Mouse (Mus musculus) CD4-positive, CD25-positive, alpha-beta regulatory T cell, adult 4 months (primary cell): ENCODE results near the gene E130114P18Rik. TPM values are rescaled to one million over a fixed set of nuclear protein-coding genes. Genes with fewer than 3 reads are reported as not detected.

Experiments used
- ATAC-seq: one replicate; pipeline ENCODE4 v1.8.0; 2017
- polyA plus RNA-seq, 2 experiments: library from polyadenylated mRNA; unstranded; fragments of 100-300 nt; shearing (Covaris generic); gene quantifications; one replicate each; pipeline ENCODE4 v1.2.1; 2017

The E130114P18Rik gene
- polyA plus RNA-seq, 2 experiments from 2014 or later: not detected

DNA sequence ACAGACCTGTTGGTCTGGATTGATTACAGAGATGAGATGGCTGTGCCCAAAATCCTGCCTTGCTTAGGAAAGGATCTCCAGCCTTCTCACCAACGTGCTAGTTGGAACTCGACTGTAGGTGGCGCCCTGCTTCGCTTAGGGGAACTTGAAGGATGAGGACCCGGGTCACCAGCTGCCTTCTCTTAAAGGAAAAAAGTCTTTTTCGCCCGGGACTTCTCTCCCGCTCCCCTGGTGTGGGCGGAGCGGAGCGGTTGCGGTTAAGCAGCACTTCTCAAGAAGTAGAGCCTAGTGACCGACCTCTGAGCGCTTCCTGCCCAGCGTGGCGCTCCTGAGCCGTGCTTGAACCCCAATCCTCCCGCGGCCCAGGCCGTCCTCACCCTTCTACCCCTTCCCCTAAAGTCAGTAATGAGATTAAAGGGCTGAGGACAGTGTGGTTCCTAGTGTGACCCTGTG, 26.8 kb downstream of the E130114P18Rik start:
- ATAC-seq: peak; percentile 87

- ATAC-seq: no peak
These were observed 27.5 kb downstream of the E130114P18Rik start for GRCm38 (mm10) chr4:97750401-97750800.

DNA sequence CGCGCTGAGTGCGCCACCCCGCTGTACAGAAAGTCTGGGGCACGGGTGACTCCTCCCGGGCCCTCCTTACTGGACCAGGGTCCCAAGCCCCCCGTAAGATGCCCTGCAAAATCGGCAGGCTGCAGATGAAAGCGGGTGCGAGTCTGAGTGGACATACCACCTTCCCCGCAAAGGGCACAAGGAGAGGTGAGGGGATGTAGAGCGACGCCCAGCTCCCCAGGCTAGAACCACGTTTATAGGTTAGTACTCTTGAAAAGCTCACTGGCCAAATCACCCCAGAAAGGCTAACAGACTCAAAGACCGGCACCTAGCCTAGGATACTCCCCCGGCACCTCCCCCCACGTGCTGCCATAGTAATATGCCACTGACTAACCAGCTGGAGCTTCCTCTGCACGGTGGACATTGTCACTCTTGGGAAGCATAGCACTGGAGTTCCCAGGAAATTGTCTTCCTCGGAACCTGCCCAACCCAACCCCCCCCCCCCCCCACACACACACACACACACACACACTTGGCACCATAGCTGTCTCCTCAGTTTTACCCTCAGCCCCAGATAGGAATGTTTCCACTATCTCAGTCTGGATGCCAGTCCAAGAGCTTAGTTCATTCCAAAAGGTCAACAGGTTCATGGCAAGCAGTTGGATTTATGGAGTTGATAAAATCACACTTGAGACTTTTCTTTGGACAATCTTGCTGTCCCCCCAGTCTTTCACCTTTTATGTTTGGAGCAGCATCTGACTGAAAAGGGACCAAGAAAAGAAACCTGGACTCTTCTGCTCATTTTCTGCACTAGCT, 31.6 kb downstream of the E130114P18Rik start:
- ATAC-seq: no peak

DNA sequence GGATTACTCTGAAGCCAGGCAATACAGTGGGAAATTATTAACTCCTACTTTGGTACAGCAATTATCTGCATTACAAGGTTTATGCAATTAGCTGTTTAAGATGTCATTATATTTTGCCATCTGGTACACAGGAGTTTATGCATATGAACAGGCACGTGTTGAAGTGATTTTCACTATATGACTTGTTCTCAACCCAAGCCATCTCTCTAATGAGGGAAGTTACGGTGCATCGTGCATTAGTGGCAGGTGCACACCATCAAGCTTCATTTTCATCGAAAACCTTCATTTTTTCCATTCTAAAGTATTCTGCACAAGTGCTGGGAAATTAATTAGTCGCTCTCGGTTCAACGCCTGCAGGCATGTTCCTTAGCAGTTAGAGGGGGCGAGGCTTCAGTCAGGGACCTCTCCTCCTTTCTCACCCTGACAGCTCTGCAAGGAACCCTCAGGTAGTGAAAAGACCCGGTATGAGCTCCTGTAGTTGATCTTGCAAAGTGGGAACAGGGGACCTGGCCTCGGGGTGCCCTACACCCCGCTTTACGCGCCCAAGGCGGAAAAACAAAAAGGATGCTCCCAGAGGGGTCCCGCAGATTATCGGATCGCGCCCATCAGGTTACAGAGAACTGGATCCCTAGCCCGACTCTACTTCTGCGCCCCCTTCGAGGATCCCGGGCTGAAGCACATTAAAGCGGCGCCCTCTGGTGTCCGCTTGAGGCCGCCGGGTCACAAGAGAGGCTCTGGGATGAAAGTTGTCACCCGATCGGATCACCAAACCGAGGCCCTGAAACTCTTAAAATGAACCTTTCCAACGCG, 32.4 kb downstream of the E130114P18Rik start:
- peak; percentile 88 for ATAC-seq

DNA sequence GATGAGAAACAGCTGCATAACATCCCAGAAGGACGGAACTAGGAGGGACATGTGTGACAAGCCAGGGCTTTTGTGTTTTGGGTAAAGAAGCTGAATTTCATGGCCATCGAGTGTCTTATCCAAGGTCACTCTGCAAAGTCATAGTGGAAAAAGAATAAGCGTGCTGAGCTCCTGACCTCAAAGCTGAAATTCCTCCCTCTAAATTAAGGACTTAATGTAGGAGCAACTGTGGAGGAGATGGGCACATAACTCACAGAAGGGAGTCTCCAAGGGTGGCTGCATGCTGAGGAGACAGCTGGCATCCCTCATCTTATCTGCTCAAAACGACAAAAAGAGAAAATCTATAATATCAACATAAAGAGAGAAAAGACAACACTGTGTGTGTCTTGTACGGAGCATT, 33.9 kb downstream of the E130114P18Rik start:
- no peak for ATAC-seq

DNA sequence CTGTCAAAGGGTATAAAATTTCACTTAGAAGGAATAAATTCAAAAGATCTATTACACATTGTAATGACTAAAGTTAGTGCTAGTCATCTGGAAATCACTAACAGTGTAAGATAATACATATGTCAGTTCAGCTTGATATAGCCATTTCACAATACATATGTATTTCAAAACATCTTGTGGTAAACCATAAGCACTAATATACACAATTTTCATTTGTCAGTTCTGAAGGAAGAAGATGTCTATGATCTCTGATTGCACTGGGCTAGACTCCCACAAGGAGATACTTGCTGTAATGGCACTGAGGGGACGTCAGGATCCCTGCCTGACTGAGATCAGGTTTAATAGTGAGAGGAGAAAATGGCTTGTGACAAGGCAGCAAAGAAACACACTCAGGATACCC, 44.5 kb downstream of the E130114P18Rik start:
- no peak for ATAC-seq

- no peak for ATAC-seq
These were observed 47.5 kb downstream of the E130114P18Rik start for GRCm38 (mm10) chr4:97730416-97730815.

DNA sequence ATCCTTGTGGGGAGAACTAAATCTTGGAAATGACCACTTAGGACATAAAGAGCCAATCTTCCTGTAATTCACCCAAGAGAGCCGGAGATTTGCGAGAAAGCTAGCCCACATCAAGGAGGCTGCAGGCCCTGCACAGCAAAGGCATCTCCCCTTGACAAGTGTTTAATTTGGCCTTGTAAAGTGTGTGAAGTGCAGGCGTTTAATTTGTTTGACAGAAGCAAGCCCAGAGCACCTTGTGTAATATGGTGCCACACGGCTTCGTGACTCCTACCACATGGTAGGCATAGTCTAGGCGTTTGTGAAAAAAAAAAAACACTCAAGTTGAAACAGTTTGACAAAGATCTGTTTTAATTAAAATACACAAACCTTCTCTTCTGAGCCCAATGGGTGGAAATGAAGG, 47.9 kb downstream of the E130114P18Rik start:
- no peak for ATAC-seq

- ATAC-seq: no peak
These were observed 49.4 kb downstream of the E130114P18Rik start for GRCm38 (mm10) chr4:97728520-97728919.

GRCm38 (mm10) chr4:97723374-97723773, 54.5 kb downstream of the E130114P18Rik start:
- no peak for ATAC-seq

GRCm38 (mm10) chr4:97722666-97723065, 55.2 kb downstream of the E130114P18Rik start:
- no peak for ATAC-seq

DNA sequence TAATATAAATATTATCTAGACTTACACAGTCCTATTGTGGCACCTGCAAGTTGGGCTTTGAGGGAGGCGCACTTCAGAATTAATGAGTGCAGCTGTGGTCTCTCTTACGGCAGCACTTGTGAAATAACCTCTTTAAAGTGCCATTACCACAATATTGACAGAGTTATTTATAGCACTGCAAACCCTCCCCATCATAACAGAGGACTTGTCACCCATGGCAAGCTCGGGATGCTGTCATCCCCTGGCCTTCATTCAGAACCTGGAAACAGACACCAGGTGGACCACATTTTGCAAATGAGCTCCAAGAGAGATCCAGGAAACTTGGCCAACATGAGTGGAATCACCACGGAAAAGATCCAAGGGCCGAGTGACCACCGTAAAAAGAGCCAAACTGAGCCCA, 63.3 kb downstream of the E130114P18Rik start:
- ATAC-seq: no peak

DNA sequence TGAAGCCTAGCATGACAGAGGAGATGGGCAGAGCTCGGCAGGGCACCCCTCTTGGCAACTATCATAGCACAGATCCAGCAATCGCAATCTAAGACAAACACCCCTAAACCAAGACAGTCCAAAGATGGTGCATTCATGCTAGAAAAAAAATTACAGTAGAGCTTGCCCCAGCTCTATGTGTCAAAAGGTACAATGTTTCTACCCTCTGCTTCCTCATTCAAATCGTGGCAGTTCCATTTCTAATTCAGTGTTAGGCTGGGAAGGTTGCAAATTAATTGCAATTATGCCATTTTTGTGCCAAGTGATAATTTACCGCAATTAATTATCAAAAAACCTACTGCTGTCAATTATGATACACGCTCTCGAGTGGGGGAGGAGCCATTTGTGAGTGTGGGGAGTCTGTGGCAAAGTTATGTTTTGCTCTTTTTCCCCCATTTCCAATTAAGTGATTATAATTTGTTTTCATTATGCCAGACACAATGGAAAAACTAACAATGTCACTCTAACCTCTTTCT, 63.7 kb downstream of the E130114P18Rik start:
- ATAC-seq: no peak

DNA sequence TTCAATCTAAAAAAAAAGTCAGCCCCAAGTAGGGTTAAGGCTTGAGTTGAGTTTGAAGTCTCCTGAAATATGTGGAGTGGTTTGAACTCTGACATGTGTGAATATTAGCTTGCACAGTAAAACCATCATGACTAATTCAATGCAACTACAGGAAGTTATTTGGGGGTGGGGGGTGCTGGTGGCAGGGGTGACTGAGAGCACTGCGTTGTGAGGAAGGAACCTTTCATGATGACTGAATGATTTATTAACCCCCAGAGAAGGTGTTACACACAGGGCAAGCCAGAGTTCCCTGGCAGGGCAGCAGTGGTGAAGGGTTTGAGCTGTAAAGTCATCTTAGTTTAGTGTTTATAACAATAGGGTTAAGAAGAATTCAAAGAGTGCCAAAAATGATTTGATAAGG, 65.3 kb downstream of the E130114P18Rik start:
- ATAC-seq: no peak

GRCm38 (mm10) chr4:97710048-97710765, 67.7 kb downstream of the E130114P18Rik start:
- ATAC-seq: no peak

GRCm38 (mm10) chr4:97707373-97708152, 70.3 kb downstream of the E130114P18Rik start:
- no peak for ATAC-seq

DNA sequence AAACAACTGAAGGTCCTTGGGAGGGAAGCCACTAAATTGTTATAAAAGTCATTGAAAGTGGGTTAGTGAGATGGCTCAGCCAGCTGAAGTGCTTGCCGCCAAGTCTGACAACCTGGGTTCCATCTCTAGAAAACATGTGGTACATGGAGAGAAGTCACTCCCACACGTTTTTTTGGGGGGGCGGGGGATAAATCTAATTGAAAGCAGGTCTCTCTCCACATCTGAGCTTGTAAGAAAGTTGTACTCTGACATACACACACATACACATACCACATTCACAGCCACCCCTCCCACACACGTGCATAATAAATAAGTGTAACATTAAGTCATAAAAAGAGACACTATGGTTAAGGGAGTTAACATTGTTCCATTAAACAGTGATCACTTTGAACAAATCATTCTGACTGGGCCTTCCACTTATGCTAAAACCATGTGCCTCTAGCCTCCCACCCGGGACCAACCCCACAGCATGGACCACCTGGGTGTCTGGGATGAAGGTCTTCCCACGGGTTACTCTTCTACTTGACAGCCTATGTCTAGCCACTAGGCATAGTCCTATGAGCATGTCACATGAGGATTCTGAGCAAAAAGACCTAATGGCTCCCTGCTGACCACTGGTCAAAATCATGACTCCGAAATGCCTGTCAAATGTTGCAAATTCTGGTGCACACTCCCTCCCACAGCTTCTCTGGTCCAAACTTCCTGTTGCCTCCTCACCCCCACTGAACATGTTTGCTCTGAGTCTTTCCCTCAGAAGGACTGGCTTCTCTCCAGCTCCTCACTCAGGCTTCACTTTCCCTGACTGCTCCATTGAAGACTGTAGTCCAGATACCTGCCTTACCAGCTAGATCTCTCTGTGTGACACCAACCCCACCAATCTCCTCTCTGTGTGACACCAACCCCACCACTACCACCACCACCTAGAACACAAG, 80.9 kb downstream of the E130114P18Rik start:
- ATAC-seq: no peak

DNA sequence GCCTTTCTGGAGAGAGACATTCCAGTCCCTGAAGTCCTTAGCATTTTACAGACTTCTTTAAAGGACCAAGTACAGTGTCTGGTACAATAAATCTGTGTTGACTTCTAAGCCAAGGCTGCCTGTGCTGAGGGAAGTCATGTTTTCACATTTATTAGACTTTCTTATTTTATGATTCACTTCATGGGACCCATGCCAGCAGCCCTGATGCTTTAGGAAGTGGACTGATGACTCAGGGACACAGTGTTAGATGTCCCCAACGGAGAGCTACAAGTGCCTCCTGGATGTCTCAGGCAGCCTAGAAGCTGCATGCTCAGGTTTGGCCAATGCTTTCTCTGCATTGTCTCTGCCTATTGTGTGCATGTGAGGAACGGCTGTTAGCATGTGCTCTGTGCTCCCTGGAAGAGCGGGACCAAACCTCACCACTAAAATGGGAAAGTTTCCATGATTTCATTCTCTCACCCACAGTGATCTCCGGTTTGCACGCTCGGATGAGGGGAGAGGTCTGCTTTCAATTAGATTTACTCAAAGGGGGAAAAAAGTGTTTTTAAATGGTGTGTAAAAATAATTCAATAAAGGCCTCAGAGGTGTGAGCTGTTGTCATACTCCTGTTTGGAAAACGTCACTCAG, 82.4 kb downstream of the E130114P18Rik start:
- ATAC-seq: no peak

- no peak for ATAC-seq
These were observed 83.9 kb downstream of the E130114P18Rik start for GRCm38 (mm10) chr4:97693931-97694330.

DNA sequence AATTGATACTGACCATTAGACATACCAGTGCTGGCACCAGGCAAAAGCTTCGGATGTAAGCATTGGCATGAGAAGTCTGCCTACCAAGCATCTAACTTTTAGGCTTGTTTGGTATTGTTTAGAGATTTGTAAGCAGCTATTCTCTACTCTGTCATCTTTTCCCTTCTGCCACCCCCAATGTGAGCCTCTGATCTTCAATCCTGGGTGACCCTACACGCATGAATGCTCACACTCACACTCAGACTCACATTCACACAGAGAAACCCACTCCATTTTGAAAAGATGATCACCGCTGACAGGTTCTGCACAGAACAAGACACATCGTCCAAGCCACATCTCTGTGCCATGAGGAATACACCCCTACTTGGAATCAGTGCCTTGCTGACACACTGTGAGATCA, 84.8 kb downstream of the E130114P18Rik start:
- ATAC-seq: no peak
